Mouse (Mus musculus) heart, embryonic 13.5 days (tissue): ENCODE measurements around the gene Mvp. TPM values are rescaled to one million over a fixed set of nuclear protein-coding genes. Genes with fewer than 3 reads are reported as not detected.

Experiments
- ATAC-seq: fragments of 200-750 bp; cut with Nextera tagmentation; 2 replicates; pipeline ENCODE4 v1.8.0; 2017; ENCODE audit warnings: moderate TSS enrichment; ENCODE audit not compliant: insufficient number of reproducible peaks, low FRiP score, low TSS enrichment; ENCODE audit errors: extremely low read depth
- H3K27ac ChIP-seq: fragments of 300-500 bp; sonication (generic); replicated peaks from 2 replicates; pipeline ENCODE4 v1.5.1; 2015; ENCODE audit warnings: moderate library complexity, mild to moderate bottlenecking, inconsistent platforms
- H3K27me3 ChIP-seq: fragments of 300-500 bp; sonication (generic); replicated peaks from 2 replicates; pipeline ENCODE4 v1.6.1; 2015; ENCODE audit warnings: mild to moderate bottlenecking, inconsistent platforms
- H3K36me3 ChIP-seq: fragments of 300-500 bp; sonication (generic); 2 replicates; pipeline ENCODE4 v1.6.1; 2015; ENCODE audit warnings: mild to moderate bottlenecking, inconsistent platforms
- H3K4me1 ChIP-seq: fragments of 300-500 bp; sonication (generic); 2 replicates; pipeline ENCODE4 v1.6.1; 2015; ENCODE audit warnings: inconsistent platforms
- H3K4me2 ChIP-seq: fragments of 300-500 bp; sonication (generic); 2 replicates; pipeline ENCODE4 v1.6.1; 2015; ENCODE audit warnings: inconsistent platforms, mild to moderate bottlenecking, moderate library complexity
- H3K4me3 ChIP-seq: fragments of 300-500 bp; sonication (generic); 2 replicates; pipeline ENCODE4 v1.5.1; 2015; ENCODE audit warnings: moderate library complexity, mild to moderate bottlenecking, inconsistent platforms
- H3K9ac ChIP-seq: fragments of 300-500 bp; sonication (generic); 2 replicates; pipeline ENCODE4 v1.6.1; 2015; ENCODE audit warnings: inconsistent platforms, mild to moderate bottlenecking, moderate library complexity
- H3K9me3 ChIP-seq: fragments of 300-500 bp; sonication (generic); 2 replicates; pipeline ENCODE4 v1.6.1; 2016; ENCODE audit warnings: inconsistent platforms
- WGBS: fragments of 180-500 bp; shearing (Covaris S2); methylation state at CpG from one replicate; pipeline ENCODE4 v1.1.7; 2015; ENCODE audit warnings: mixed read lengths; 5-methylcytosine and 5-hydroxymethylcytosine counted together
- polyA plus RNA-seq: library from polyadenylated mRNA; unstranded; fragments of >200 nt; fragmentation: Nextera tagmentation; extraction: Ambion mirVana; gene quantifications from 2 replicates; pipeline ENCODE4 v1.2.1, GENCODE M21; 2015

Gene Mvp
- polyA plus RNA-seq, 1 experiment from 2014 or later, result 11.9 TPM

- 1% methylated on average over 30 of the region's 30 CpGs for WGBS
- peaks cover 62% of the 10 kb centered on the region for H3K4me1 ChIP-seq
- ATAC-seq, result peak; percentile 5; the same call in 1 of the 2 replicates
- peak overlapping the region; percentile 94 for H3K4me3 ChIP-seq
- no peaks in the 10 kb centered on the region for H3K27me3 ChIP-seq
- peak overlapping the region; percentile 100 for H3K9ac ChIP-seq
- H3K36me3 ChIP-seq, result peaks cover 56% of the 10 kb centered on the region
- H3K4me2 ChIP-seq, result peak overlapping the region; percentile 91
- H3K9me3 ChIP-seq, result no peaks in the 10 kb centered on the region
- H3K27ac ChIP-seq, result peak overlapping the region; percentile 99
Observed at GRCm38 (mm10) chr7:127024755-127025555, 10.5 kb upstream of the Mvp start.

DNA sequence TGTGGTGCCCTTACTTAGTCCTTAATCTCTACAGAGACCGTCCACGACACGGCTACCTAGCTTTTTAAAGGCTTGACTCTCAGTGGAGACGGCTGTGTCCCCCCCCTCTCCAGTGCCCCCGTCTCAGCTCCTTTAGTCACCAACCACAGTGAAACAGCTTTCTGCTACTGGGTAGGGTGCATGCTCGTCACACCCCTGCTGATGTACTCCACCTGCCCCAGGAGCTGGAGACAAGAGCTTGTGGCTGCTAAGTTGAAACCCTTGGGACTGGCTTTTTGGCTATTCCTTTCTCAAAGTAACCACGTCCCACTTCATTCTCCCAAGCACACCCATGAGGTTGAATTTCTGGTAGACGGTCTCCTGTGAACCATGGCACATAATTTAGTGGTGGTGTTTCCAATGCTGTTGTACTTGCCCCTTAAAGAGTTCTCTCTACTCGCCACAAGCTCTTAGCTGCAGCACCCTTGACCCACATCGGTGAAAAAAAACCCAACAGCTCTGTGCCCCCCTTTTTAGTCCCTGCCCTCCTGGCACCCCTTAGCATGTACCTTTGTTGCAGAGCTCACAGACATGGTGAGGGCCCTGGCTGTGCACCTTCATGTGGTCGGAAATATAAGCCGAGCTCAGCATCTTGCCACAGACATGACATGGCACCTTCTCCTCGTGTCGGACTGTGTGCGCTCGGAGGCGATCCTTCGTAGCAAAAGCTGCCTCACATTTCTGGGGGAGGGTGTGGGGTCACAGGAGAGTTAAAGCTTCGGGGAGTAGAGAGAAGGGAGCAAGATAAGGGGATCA is 9.7 kb upstream of the Mvp start:
- Histone ChIP-seq H3K4me1 (peaks cover 68% of the 10 kb centered on the region), H3K36me3 (peaks cover 49% of the 10 kb centered on the region), H3K9me3 (no peaks in the 10 kb centered on the region), H3K27me3 (no peaks in the 10 kb centered on the region), H3K27ac (peak overlapping the region; percentile 99), H3K9ac (peak overlapping the region; percentile 100), H3K4me3 (peak overlapping the region; percentile 94), H3K4me2 (peak overlapping the region; percentile 91)
- no peak for ATAC-seq
- 20% methylated on average over 19 of the region's 19 CpGs for WGBS

DNA sequence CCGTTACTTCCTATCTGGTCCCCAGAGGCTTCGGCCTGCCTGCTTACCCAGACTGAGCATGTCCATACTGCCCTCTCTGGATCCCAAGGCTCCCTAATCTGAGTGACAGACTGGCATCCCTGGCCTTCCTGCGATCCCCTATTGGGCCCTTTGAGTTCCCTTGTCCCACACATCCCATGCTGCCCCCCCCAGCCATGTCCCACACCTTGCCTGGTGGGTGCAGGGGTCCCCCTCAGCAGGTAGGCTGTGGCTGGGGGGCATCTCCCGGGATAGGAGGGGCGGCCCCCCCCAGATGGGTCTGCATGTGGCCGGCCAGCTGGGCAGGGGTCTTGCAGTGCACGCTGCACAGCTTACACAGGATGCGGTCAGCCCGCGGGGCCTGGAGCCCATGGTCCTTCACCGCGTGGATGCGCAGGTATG is 8.9 kb upstream of the Mvp start:
- H3K4me1 ChIP-seq, result peaks cover 71% of the 10 kb centered on the region
- peak overlapping the region; percentile 100 for H3K9ac ChIP-seq
- H3K27ac ChIP-seq, result 0 out of 2 replicates have a peak overlapping the region, but pooled peaks have one; percentile 5
- no peaks in the 10 kb centered on the region for H3K9me3 ChIP-seq
- peak overlapping the region; percentile 91 for H3K4me2 ChIP-seq
- ATAC-seq, result no peak
- no peaks in the 10 kb centered on the region for H3K27me3 ChIP-seq
- peaks cover 41% of the 10 kb centered on the region for H3K36me3 ChIP-seq
- peak overlapping the region; percentile 94 for H3K4me3 ChIP-seq
- WGBS, result 81% methylated on average over 13 of the region's 13 CpGs

- peaks cover 71% of the 10 kb centered on the region for H3K4me1 ChIP-seq
- peak overlapping the region; percentile 91 for H3K4me2 ChIP-seq
- peak overlapping the region; percentile 65; the same call in 1 of the 2 replicates for H3K27ac ChIP-seq
- no peaks in the 10 kb centered on the region for H3K27me3 ChIP-seq
- no peaks in the 10 kb centered on the region for H3K9me3 ChIP-seq
- H3K4me3 ChIP-seq, result no peak overlapping the region
- WGBS, result 79% methylated on average over 7 of the region's 7 CpGs
- peaks cover 35% of the 10 kb centered on the region for H3K36me3 ChIP-seq
- no peak for ATAC-seq
- peak overlapping the region; percentile 100 for H3K9ac ChIP-seq
Observed at GRCm38 (mm10) chr7:127022528-127023271, 8.3 kb upstream of the Mvp start.

GRCm38 (mm10) chr7:127021563-127022527 is 7.4 kb upstream of the Mvp start:
- peak overlapping the region; percentile 59 for H3K4me3 ChIP-seq
- peak overlapping the region; percentile 91 for H3K4me2 ChIP-seq
- WGBS, result 39% methylated on average over 5 of the region's 5 CpGs
- H3K27ac ChIP-seq, result peak overlapping the region; percentile 65
- ATAC-seq, result no peak
- peaks cover 73% of the 10 kb centered on the region for H3K4me1 ChIP-seq
- H3K27me3 ChIP-seq, result no peaks in the 10 kb centered on the region
- peaks cover 34% of the 10 kb centered on the region for H3K36me3 ChIP-seq
- H3K9me3 ChIP-seq, result no peaks in the 10 kb centered on the region
- peak overlapping the region; percentile 100 for H3K9ac ChIP-seq

- no peak for ATAC-seq
- Histone ChIP-seq H3K9ac (peak within 1 kb of the TSS; percentile 82), H3K4me3 (peak within 1 kb of the TSS; percentile 59), H3K4me2 (peak within 1 kb of the TSS; percentile 87), H3K4me1 (peaks cover 75% of the 10 kb centered on the region), H3K27me3 (no peaks in the 10 kb centered on the region), H3K27ac (peak within 1 kb of the TSS; percentile 65; the same call in 1 of the 2 replicates), H3K36me3 (peaks cover 34% of the 10 kb centered on the region), H3K9me3 (no peaks in the 10 kb centered on the region)
- 2% methylated on average over 37 of the region's 37 CpGs for WGBS
Observed at GRCm38 (mm10) chr7:127020901-127021562, 6.6 kb upstream of the Mvp start, which contains the start of the genes Gm42742 and Prrt2. Gene Gm42742, minus strand, starts transcription at chr7:127021097. Gene Prrt2, minus strand, starts transcription at chr7:127021211.

DNA sequence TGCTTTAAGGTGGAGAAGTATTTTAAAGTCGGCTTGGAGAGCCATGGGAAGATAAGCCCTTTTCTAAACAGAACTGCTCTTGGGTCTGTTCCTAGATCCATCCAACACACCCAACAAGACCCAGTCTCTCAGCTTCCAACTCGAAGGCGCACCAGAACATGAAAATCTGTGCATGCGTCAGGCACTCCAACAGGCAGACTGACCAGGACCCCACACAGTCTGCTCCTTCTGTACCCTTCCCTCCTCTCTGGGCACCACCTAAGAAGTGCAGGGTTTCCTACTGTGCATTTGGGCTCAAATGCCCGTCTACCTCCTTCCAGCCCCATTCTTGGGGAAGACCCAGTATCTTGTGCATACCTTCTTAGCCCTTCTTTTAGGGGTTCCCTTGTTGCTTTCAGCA is 6.1 kb upstream of the Mvp start:
- Histone ChIP-seq H3K4me1 (peaks cover 80% of the 10 kb centered on the region), H3K27me3 (no peaks in the 10 kb centered on the region), H3K4me3 (peak overlapping the region; percentile 59), H3K27ac (peak overlapping the region; percentile 65; the same call in 1 of the 2 replicates), H3K9ac (peak overlapping the region; percentile 82), H3K36me3 (peaks cover 37% of the 10 kb centered on the region), H3K9me3 (no peaks in the 10 kb centered on the region), H3K4me2 (peak overlapping the region; percentile 87)
- 37% methylated on average over 5 of the region's 5 CpGs for WGBS
- ATAC-seq, result no peak

- WGBS, result 62% methylated on average over 3 of the region's 3 CpGs
- no peaks in the 10 kb centered on the region for H3K9me3 ChIP-seq
- H3K27ac ChIP-seq, result peak overlapping the region; percentile 65; the same call in 1 of the 2 replicates
- no peak for ATAC-seq
- peak overlapping the region; percentile 87 for H3K4me2 ChIP-seq
- H3K9ac ChIP-seq, result peak overlapping the region; percentile 82
- H3K4me3 ChIP-seq, result peak overlapping the region; percentile 59
- H3K27me3 ChIP-seq, result no peaks in the 10 kb centered on the region
- peaks cover 42% of the 10 kb centered on the region for H3K36me3 ChIP-seq
- peaks cover 83% of the 10 kb centered on the region for H3K4me1 ChIP-seq
Observed at GRCm38 (mm10) chr7:127020031-127020430, 5.6 kb upstream of the Mvp start.

DNA sequence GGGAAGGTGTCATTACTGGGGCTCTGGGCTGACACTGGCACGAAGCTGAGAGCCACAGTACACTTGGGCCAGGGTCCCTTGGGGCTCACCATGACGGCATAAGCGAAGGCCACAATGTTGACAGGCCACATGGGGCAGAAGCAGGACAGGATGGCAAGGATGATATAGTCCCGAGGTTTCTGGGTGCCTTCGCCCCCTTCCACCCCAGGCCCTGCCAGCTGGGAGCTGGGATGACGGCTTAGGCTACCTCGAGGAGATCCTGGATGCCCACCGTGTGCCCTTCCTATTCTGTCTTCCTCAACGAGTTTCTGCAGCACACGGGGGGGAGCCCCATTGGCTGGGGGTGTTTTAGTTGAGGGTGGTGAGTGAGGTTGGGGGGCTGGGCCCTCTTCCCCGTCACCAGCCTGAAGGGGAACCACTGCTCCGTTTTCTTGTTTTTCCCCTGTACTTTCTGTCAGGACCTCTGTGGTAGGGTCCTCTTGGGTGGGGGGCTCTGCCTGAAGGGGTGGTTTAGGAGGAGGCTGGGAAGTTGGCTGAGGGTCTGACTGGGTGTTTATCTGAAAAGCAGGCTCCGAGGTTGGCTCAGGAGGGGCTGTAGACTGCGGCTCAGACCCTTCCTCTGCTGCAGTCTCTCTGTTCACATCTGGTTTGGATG is 5.0 kb upstream of the Mvp start:
- Histone ChIP-seq H3K4me3 (peak overlapping the region; percentile 59; the same call in 1 of the 2 replicates), H3K9me3 (no peaks in the 10 kb centered on the region), H3K4me1 (peaks cover 83% of the 10 kb centered on the region), H3K27ac (0 out of 2 replicates have a peak overlapping the region, but pooled peaks have one; percentile 12), H3K27me3 (no peaks in the 10 kb centered on the region), H3K9ac (peak overlapping the region; percentile 82), H3K36me3 (peaks cover 39% of the 10 kb centered on the region), H3K4me2 (peak overlapping the region; percentile 87)
- 74% methylated on average over 14 of the region's 14 CpGs for WGBS
- no peak for ATAC-seq
